Mouse (Mus musculus): Measurements from ENCODE around the gene Exoc6. TPM values are rescaled to one million over a fixed set of nuclear protein-coding genes. Genes with fewer than 3 reads are reported as not detected.

The Exoc6 gene
- polyA plus RNA-seq, 1 experiment = 3.3 TPM

GRCm38 (mm10) chr19:37690716-37691115, 140.5 kb downstream of the Exoc6 start:
- H3K4me3 ChIP-seq (ENCODE audit: control insufficient read depth, low read depth, low read length) = peak overlapping the region; percentile 3; the same call in 1 of the 2 replicates
- H3K27me3 ChIP-seq (ENCODE audit: control insufficient read depth, insufficient read depth, low read length) = no peaks in the 10 kb centered on the region
- no peak for TF ChIP-seq CTCF (IDR thresholded peaks at IDR 0.05; ENCODE audit: control insufficient read depth, insufficient read depth, insufficient replicate concordance, low read depth, low read length)
- no peak for TF ChIP-seq POLR2A (IDR thresholded peaks at IDR 0.05; ENCODE audit: control insufficient read depth, low read depth, low read length)
- H3K36me3 ChIP-seq (ENCODE audit: control insufficient read depth, insufficient read depth, low read length) = no peaks in the 10 kb centered on the region
- no peak overlapping the region for H3K27ac ChIP-seq (ENCODE audit: control insufficient read depth, insufficient read depth, low read depth, low read length)
- peaks cover 8% of the 10 kb centered on the region for H3K4me1 ChIP-seq (ENCODE audit: control insufficient read depth, insufficient read depth, low read length)

- Histone ChIP-seq H3K4me1 (ENCODE audit: control insufficient read depth, insufficient read depth, low read length) (peaks cover 16% of the 10 kb centered on the region), H3K27me3 (ENCODE audit: control insufficient read depth, insufficient read depth, low read length) (no peaks in the 10 kb centered on the region), H3K36me3 (ENCODE audit: control insufficient read depth, insufficient read depth, low read length) (no peaks in the 10 kb centered on the region), H3K27ac (ENCODE audit: control insufficient read depth, insufficient read depth, low read depth, low read length) (no peak overlapping the region), H3K4me3 (ENCODE audit: control insufficient read depth, low read depth, low read length) (no peak overlapping the region; the same call in 1 of the 2 replicates)
- TF ChIP-seq POLR2A (IDR thresholded peaks at IDR 0.05; ENCODE audit: control insufficient read depth, low read depth, low read length) (no peak), CTCF (IDR thresholded peaks at IDR 0.05; ENCODE audit: control insufficient read depth, insufficient read depth, insufficient replicate concordance, low read depth, low read length) (no peak)
Measured at GRCm38 (mm10) chr19:37692879-37693278, 142.7 kb downstream of the Exoc6 start.

- peaks cover 26% of the 10 kb centered on the region for H3K4me1 ChIP-seq (ENCODE audit: control insufficient read depth, insufficient read depth, low read length)
Measured at GRCm38 (mm10) chr19:37695146-37695545, 144.9 kb downstream of the Exoc6 start.

GRCm38 (mm10) chr19:37695762-37696602, 145.8 kb downstream of the Exoc6 start:
- H3K36me3 ChIP-seq (ENCODE audit: control insufficient read depth, insufficient read depth, low read length) = no peaks in the 10 kb centered on the region
- no peak for TF ChIP-seq CTCF (IDR thresholded peaks at IDR 0.05; ENCODE audit: control insufficient read depth, insufficient read depth, insufficient replicate concordance, low read depth, low read length)
- no peak for TF ChIP-seq POLR2A (IDR thresholded peaks at IDR 0.05; ENCODE audit: control insufficient read depth, low read depth, low read length)
- H3K4me3 ChIP-seq (ENCODE audit: control insufficient read depth, low read depth, low read length) = no peak overlapping the region
- H3K4me1 ChIP-seq (ENCODE audit: control insufficient read depth, insufficient read depth, low read length) = peaks cover 26% of the 10 kb centered on the region
- no peak overlapping the region for H3K27ac ChIP-seq (ENCODE audit: control insufficient read depth, insufficient read depth, low read depth, low read length)
- H3K27me3 ChIP-seq (ENCODE audit: control insufficient read depth, insufficient read depth, low read length) = no peaks in the 10 kb centered on the region

More at GRCm38 (mm10) chr19:37695146-37695545, 144.9 kb downstream of the Exoc6 start:
- no peak overlapping the region for H3K4me3 ChIP-seq (ENCODE audit: control insufficient read depth, low read depth, low read length)
- TF ChIP-seq POLR2A (IDR thresholded peaks at IDR 0.05; ENCODE audit: control insufficient read depth, low read depth, low read length) (no peak), CTCF (IDR thresholded peaks at IDR 0.05; ENCODE audit: control insufficient read depth, insufficient read depth, insufficient replicate concordance, low read depth, low read length) (no peak)
- no peak overlapping the region for H3K27ac ChIP-seq (ENCODE audit: control insufficient read depth, insufficient read depth, low read depth, low read length)
- H3K36me3 ChIP-seq (ENCODE audit: control insufficient read depth, insufficient read depth, low read length) = no peaks in the 10 kb centered on the region
- H3K27me3 ChIP-seq (ENCODE audit: control insufficient read depth, insufficient read depth, low read length) = no peaks in the 10 kb centered on the region

GRCm38 (mm10) chr19:37696603-37697334, 146.6 kb downstream of the Exoc6 start:
- no peak overlapping the region for H3K27ac ChIP-seq (ENCODE audit: control insufficient read depth, insufficient read depth, low read depth, low read length)
- no peak for TF ChIP-seq POLR2A (IDR thresholded peaks at IDR 0.05; ENCODE audit: control insufficient read depth, low read depth, low read length)
- no peak for TF ChIP-seq CTCF (IDR thresholded peaks at IDR 0.05; ENCODE audit: control insufficient read depth, insufficient read depth, insufficient replicate concordance, low read depth, low read length)
- H3K4me1 ChIP-seq (ENCODE audit: control insufficient read depth, insufficient read depth, low read length) = peaks cover 26% of the 10 kb centered on the region
- no peaks in the 10 kb centered on the region for H3K27me3 ChIP-seq (ENCODE audit: control insufficient read depth, insufficient read depth, low read length)
- H3K4me3 ChIP-seq (ENCODE audit: control insufficient read depth, low read depth, low read length) = no peak overlapping the region
- H3K36me3 ChIP-seq (ENCODE audit: control insufficient read depth, insufficient read depth, low read length) = no peaks in the 10 kb centered on the region

DNA sequence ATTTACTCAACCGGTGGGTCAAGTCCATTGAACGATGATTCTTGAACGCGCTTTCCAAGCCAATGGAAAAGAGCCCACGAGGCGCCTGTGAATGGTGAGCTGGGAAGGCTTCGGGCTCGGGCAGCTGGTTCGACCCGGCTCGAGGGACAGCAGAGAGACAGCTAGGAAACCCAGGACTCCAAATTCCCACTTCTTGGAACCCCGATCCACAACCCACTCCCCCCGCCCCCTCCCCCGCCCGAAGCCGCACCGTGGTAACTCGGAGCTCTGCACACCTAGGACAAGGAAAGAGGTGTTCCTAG, 147.1 kb downstream of the Exoc6 start:
- no peak overlapping the region for H3K4me3 ChIP-seq (ENCODE audit: control insufficient read depth, low read depth, low read length)
- H3K4me1 ChIP-seq (ENCODE audit: control insufficient read depth, insufficient read depth, low read length) = peaks cover 26% of the 10 kb centered on the region
- no peaks in the 10 kb centered on the region for H3K36me3 ChIP-seq (ENCODE audit: control insufficient read depth, insufficient read depth, low read length)
- H3K27ac ChIP-seq (ENCODE audit: control insufficient read depth, insufficient read depth, low read depth, low read length) = no peak overlapping the region
- no peaks in the 10 kb centered on the region for H3K27me3 ChIP-seq (ENCODE audit: control insufficient read depth, insufficient read depth, low read length)
- no peak for TF ChIP-seq POLR2A (IDR thresholded peaks at IDR 0.05; ENCODE audit: control insufficient read depth, low read depth, low read length)
- no peak for TF ChIP-seq CTCF (IDR thresholded peaks at IDR 0.05; ENCODE audit: control insufficient read depth, insufficient read depth, insufficient replicate concordance, low read depth, low read length)

DNA sequence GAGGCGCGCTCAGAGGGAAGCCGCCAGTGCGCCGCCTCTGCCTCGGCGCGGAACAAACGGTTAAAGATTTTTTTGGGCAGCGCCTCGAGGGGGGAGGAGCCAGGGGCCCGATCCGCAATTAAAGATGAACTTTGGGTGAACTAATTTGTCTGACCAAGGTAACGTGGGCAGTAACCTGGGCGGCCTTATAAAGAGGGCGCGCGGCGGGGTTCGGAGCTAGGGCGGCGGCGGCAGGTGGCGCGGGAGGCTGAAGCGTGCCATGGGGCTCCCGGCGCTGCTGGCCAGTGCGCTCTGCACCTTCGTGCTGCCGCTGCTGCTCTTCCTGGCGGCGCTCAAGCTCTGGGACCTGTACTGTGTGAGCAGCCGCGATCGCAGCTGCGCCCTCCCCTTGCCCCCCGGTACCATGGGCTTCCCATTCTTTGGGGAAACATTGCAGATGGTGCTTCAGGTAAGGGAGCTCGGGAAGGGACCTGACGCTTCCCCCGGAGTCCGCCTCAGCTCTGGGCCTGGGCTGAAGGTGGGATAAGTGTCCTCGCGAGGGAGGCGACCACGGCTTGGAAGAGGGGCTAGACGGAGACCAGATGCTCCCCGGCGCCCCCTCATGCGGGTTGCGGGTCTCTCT, 147.5 kb downstream of the Exoc6 start, which contains the start of gene Cyp26a1:
TSS of gene Cyp26a1 (plus strand) at position 148 of the 622 bp plus-strand sequence.
- TF ChIP-seq POLR2A (IDR thresholded peaks at IDR 0.05; ENCODE audit: control insufficient read depth, low read depth, low read length) = no peak
- no peak for TF ChIP-seq CTCF (IDR thresholded peaks at IDR 0.05; ENCODE audit: control insufficient read depth, insufficient read depth, insufficient replicate concordance, low read depth, low read length)
- peak within 1 kb of the TSS; percentile 37 for H3K4me3 ChIP-seq (ENCODE audit: control insufficient read depth, low read depth, low read length)
- H3K4me1 ChIP-seq (ENCODE audit: control insufficient read depth, insufficient read depth, low read length) = peaks cover 24% of the 10 kb centered on the region
- no peaks in the 10 kb centered on the region for H3K27me3 ChIP-seq (ENCODE audit: control insufficient read depth, insufficient read depth, low read length)
- H3K27ac ChIP-seq (ENCODE audit: control insufficient read depth, insufficient read depth, low read depth, low read length) = no peak within 1 kb of the TSS
- H3K36me3 ChIP-seq (ENCODE audit: control insufficient read depth, insufficient read depth, low read length) = no peaks in the 10 kb centered on the region

Measured in testis, adult 2 months (tissue).